Mouse (Mus musculus) myocyte (in vitro differentiated cells): ENCODE results near the gene Ptprm.

ENCODE experiments used
- CEBPB ChIP-seq: IDR thresholded peaks from 2 replicates; pipeline ENCODE4 v1.6.1; 2011; ENCODE audit warnings: mild to moderate bottlenecking, moderate library complexity; ENCODE audit not compliant: poor library complexity, insufficient read depth, severe bottlenecking
- MAX ChIP-seq: IDR thresholded peaks from one replicate; pipeline ENCODE4 v1.6.1; 2011; ENCODE audit warnings: low read depth, mild to moderate bottlenecking, control low read depth
- MYOD1 ChIP-seq, 3 experiments: IDR thresholded peaks; one replicate each; pipeline ENCODE4 v1.6.1; 2011; ENCODE audit warnings: control low read depth in 2 of 3, low read depth in 2 of 3, mild to moderate bottlenecking in 2 of 3, moderate library complexity in 1 of 3; ENCODE audit not compliant: insufficient read length in 2 of 3, control insufficient read depth in 1 of 3
- POLR2A ChIP-seq: IDR thresholded peaks from one replicate; pipeline ENCODE4 v1.6.1; 2011; ENCODE audit warnings: low read depth, mild to moderate bottlenecking, control low read depth, moderate library complexity; ENCODE audit not compliant: insufficient read length
- POLR2AphosphoS2 ChIP-seq: IDR thresholded peaks from one replicate; pipeline ENCODE4 v1.6.1; 2011; ENCODE audit warnings: low read depth, control low read depth; ENCODE audit not compliant: insufficient read length
- SRF ChIP-seq: IDR thresholded peaks from one replicate; pipeline ENCODE4 v1.6.1; 2011; ENCODE audit warnings: low read depth; ENCODE audit not compliant: control insufficient read depth, insufficient read length
- TCF3 ChIP-seq: IDR thresholded peaks from one replicate; pipeline ENCODE4 v1.6.1; 2011; ENCODE audit warnings: low read depth, control low read depth; ENCODE audit not compliant: insufficient read length
- USF1 ChIP-seq: IDR thresholded peaks from one replicate; pipeline ENCODE4 v1.6.1; 2011; ENCODE audit warnings: low read depth, mild to moderate bottlenecking, control low read depth, moderate library complexity

GRCm38 (mm10) chr17:66720200-66720991 lies 633.9 kb downstream of the Ptprm start:
- no peak for TF ChIP-seq CEBPB
- no peak for TF ChIP-seq SRF
- no peak for TF ChIP-seq MAX
- TF ChIP-seq POLR2A, result no peak
- TF ChIP-seq POLR2AphosphoS2, result no peak
- TF ChIP-seq MYOD1 (IDR thresholded peaks at IDR 0.05; ENCODE audit: control insufficient read depth in 1 of 3, insufficient read length in 2 of 3, low read depth in 2 of 3), result no peak
- no peak for TF ChIP-seq TCF3
- no peak for TF ChIP-seq USF1
